Mouse (Mus musculus) spleen, adult 2 months (tissue): ENCODE measurements around the gene Rdx.

ENCODE experiments used
- CTCF ChIP-seq: fragments of 200-500 bp; IDR thresholded peaks from 2 replicates; pipeline ENCODE4 v1.5.1; 2011; ENCODE audit warnings: mild to moderate bottlenecking, inconsistent platforms; ENCODE audit not compliant: insufficient read depth, insufficient read length, insufficient replicate concordance; ENCODE audit errors: extremely low read depth
- POLR2A ChIP-seq: fragments of 200-500 bp; IDR thresholded peaks from 2 replicates; pipeline ENCODE4 v1.6.1; 2011; ENCODE audit warnings: low read depth, low read length, inconsistent platforms

DNA sequence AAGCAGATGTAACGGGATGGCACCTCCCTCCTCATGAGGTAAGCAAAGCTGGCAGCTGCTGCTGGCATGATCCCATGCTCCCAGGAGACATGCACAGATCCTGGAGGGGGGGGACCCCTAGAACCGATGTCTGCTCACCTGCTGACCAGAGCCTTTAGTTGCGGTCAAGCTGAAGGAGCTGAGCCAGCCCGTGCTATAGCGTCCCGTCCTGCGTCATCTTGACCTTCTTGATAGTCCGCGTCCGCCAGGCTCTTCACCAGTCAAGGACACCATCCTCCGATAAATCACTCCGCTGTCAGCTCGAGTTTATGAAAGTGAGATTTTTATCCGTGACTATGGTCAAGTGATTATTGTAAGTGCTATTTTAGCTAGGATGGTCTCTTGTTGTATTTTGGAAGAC, 53.5 kb downstream of the Rdx start:
- TF ChIP-seq CTCF (no peak), POLR2A (no peak)
